Mouse (Mus musculus): ENCODE measurements around the gene Edc4.

DNA sequence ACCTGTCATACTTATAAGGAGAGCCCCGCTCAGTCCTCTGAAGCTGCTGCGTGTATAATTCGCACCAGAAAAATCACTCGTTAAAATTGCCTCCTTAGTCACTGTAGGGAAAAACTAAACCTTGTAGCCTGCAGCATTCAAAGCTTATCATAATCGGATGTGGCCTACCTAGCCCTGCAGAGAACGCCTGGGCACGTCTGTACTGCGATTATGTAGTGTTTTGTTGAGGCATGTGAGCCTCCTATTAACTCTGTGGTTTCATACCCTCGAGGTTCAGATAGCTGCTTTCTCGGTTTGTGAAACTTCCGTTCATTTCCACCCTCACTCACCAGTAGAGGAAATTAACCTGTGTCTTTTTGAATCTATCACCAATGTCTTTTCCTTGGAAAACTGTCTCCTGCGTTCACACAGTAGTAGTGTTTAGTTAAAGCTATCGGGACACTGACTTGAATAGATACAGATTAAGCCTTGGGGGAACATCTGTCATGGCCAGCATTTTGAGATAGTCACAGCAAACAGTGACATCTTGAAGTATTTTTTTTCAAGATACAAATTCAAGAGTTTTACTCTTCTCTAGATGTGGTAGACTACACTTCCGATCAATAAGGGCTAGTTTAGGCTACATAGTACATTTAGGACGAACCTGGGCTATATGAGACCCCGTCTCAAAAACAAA is 20.4 kb downstream of the Edc4 start:
- TF ChIP-seq CHD2 (IDR thresholded peaks at IDR 0.05; ENCODE audit: low read depth, low read length) = no peak
- no peak for TF ChIP-seq MAFK (IDR thresholded peaks at IDR 0.05; ENCODE audit: insufficient read depth, low read depth, low read length)
- no peak for TF ChIP-seq ZC3H11A (IDR thresholded peaks at IDR 0.05; ENCODE audit: borderline replicate concordance, low read depth, low read length)
- no peak for TF ChIP-seq ZNF384 (IDR thresholded peaks at IDR 0.05; ENCODE audit: low read depth, low read length)
- no peak for TF ChIP-seq HCFC1 (IDR thresholded peaks at IDR 0.05; ENCODE audit: borderline replicate concordance, insufficient read depth, low read length)

All from ES-E14 (cell line).